Mouse (Mus musculus) bone marrow, adult 2 months (tissue): ENCODE measurements around the gene Mfsd6.

Experiments
- CTCF ChIP-seq: fragments of 200-500 bp; IDR thresholded peaks from 2 replicates; pipeline ENCODE4 v1.5.1; 2011; ENCODE audit warnings: low read length, control low read depth; ENCODE audit not compliant: control insufficient read depth, insufficient read depth
- POLR2A ChIP-seq: fragments of 200-500 bp; IDR thresholded peaks from 2 replicates; pipeline ENCODE4 v1.6.1; 2011; ENCODE audit warnings: low read depth, mild to moderate bottlenecking, control low read depth, low read length, borderline replicate concordance; ENCODE audit not compliant: control insufficient read depth

GRCm38 (mm10) chr1:52652601-52653253, 74.5 kb downstream of the Mfsd6 start:
- TF ChIP-seq POLR2A = no peak
- no peak for TF ChIP-seq CTCF
